Mouse (Mus musculus) forebrain, embryonic 11.5 days (tissue): Measurements from ENCODE around the gene Zfp536. TPM values are rescaled to one million over a fixed set of nuclear protein-coding genes. Genes with fewer than 3 reads are reported as not detected.
"Not testable (repeated sequence)": the region's sequence is repeated elsewhere in the genome, so short reads cannot be mapped to it uniquely, and the experiment has no call there.

ENCODE experiments used
- ATAC-seq: fragments of 200-750 bp; cut with Nextera tagmentation; replicated peaks from 2 replicates; pipeline ENCODE4 v1.8.0; 2017; ENCODE audit warnings: moderate TSS enrichment; ENCODE audit not compliant: low FRiP score
- DNase-seq: peaks from one replicate; pipeline ENCODE4 v3.0.0-alpha.2; 2017; ENCODE audit warnings: low spot score
- H3K27ac ChIP-seq: fragments of 300-500 bp; sonication (generic); 2 replicates; pipeline ENCODE4 v1.5.1; 2014; ENCODE audit warnings: low read depth, low read length
- H3K27me3 ChIP-seq: fragments of 300-500 bp; sonication (generic); 2 replicates; pipeline ENCODE4 v1.6.1; 2014; ENCODE audit warnings: mild to moderate bottlenecking, low read length, mixed read lengths; ENCODE audit not compliant: control insufficient read depth, insufficient read depth
- H3K36me3 ChIP-seq: fragments of 300-500 bp; sonication (generic); 2 replicates; pipeline ENCODE4 v1.6.1; 2014; ENCODE audit warnings: mild to moderate bottlenecking, low read length, moderate library complexity, mixed read lengths; ENCODE audit not compliant: control insufficient read depth, insufficient read depth
- H3K4me1 ChIP-seq: fragments of 300-500 bp; sonication (generic); replicated peaks from 2 replicates; pipeline ENCODE4 v1.6.1; 2014; ENCODE audit warnings: low read length, mixed read lengths; ENCODE audit not compliant: control insufficient read depth, insufficient read depth
- H3K4me2 ChIP-seq: fragments of 300-500 bp; sonication (generic); 2 replicates; pipeline ENCODE4 v1.6.1; 2014; ENCODE audit warnings: low read depth, mild to moderate bottlenecking, low read length, moderate library complexity, mixed read lengths; ENCODE audit not compliant: severe bottlenecking
- H3K4me3 ChIP-seq: fragments of 300-500 bp; sonication (generic); 2 replicates; pipeline ENCODE4 v1.5.1; 2014; ENCODE audit warnings: low read depth, low read length
- H3K9ac ChIP-seq: fragments of 300-500 bp; sonication (generic); 2 replicates; pipeline ENCODE4 v1.6.1; 2014; ENCODE audit warnings: low read length
- H3K9me3 ChIP-seq: fragments of 300-500 bp; sonication (generic); 2 replicates; pipeline ENCODE4 v1.6.1; 2016; ENCODE audit warnings: low read length, mixed read lengths; ENCODE audit not compliant: control insufficient read depth
- WGBS: fragments of 180-500 bp; shearing (Covaris S2); extraction: QIAGEN DNeasy Blood & Tissue Kit; methylation state at CpG from one replicate; pipeline ENCODE4 v1.1.7; 2014; 5-methylcytosine and 5-hydroxymethylcytosine counted together
- polyA plus RNA-seq: library from polyadenylated mRNA; unstranded; fragments of >200 nt; fragmentation: Nextera tagmentation; extraction: Ambion mirVana; gene quantifications from 2 replicates; pipeline ENCODE4 v1.2.1, GENCODE M21; 2014

The Zfp536 gene
- polyA plus RNA-seq, 1 experiment from 2014 or later, result 41.8 TPM

GRCm38 (mm10) chr7:37603525-37603909, 169.9 kb downstream of the Zfp536 start:
- peaks cover 14% of the 10 kb centered on the region; the same call in 1 of the 2 replicates for H3K4me1 ChIP-seq
- H3K4me3 ChIP-seq, H3K9ac ChIP-seq, DNase-seq, H3K9me3 ChIP-seq, H3K36me3 ChIP-seq, H3K27ac ChIP-seq, H3K27me3 ChIP-seq, H3K4me2 ChIP-seq: not testable (repeated sequence)
- peak; percentile 42; the same call in 1 of the 2 replicates for ATAC-seq

GRCm38 (mm10) chr7:37602871-37603524, 170.4 kb downstream of the Zfp536 start:
- 10% methylated on average over 9 of the region's 9 CpGs for WGBS
- ATAC-seq (peak; percentile 46; the same call in 1 of the 2 replicates), DNase-seq (no peak)
- Histone ChIP-seq H3K27me3 (no peaks in the 10 kb centered on the region), H3K9me3 (peaks cover 3% of the 10 kb centered on the region; the same call in 1 of the 2 replicates), H3K4me3 (no peak overlapping the region), H3K36me3 (no peaks in the 10 kb centered on the region; the same call in 1 of the 2 replicates), H3K27ac (no peak overlapping the region), H3K4me1 (peaks cover 14% of the 10 kb centered on the region; the same call in 1 of the 2 replicates), H3K9ac (no peak overlapping the region), H3K4me2 (no peak overlapping the region)

- no peak overlapping the region for H3K9ac ChIP-seq
- H3K27me3 ChIP-seq, result no peaks in the 10 kb centered on the region
- H3K4me3 ChIP-seq, result no peak overlapping the region
- H3K9me3 ChIP-seq, result no peaks in the 10 kb centered on the region
- no peak overlapping the region for H3K27ac ChIP-seq
- ATAC-seq, result no peak
- H3K4me2 ChIP-seq, result no peak overlapping the region
- no peaks in the 10 kb centered on the region; the same call in 1 of the 2 replicates for H3K36me3 ChIP-seq
- peaks cover 14% of the 10 kb centered on the region; the same call in 1 of the 2 replicates for H3K4me1 ChIP-seq
- WGBS, result 34% methylated on average over 4 of the region's 4 CpGs
- DNase-seq, result no peak
These were observed 173.1 kb downstream of the Zfp536 start for GRCm38 (mm10) chr7:37600318-37600717.

- Histone ChIP-seq H3K4me1 (peaks cover 9% of the 10 kb centered on the region), H3K36me3 (no peaks in the 10 kb centered on the region), H3K27ac (no peak overlapping the region), H3K9me3 (no peaks in the 10 kb centered on the region; the same call in 1 of the 2 replicates), H3K27me3 (no peaks in the 10 kb centered on the region), H3K4me2 (no peak overlapping the region), H3K4me3 (no peak overlapping the region), H3K9ac (no peak overlapping the region)
- 78% methylated on average over 12 of the region's 12 CpGs for WGBS
- DNase-seq (no peak), ATAC-seq (peak; percentile 27; the same call in 1 of the 2 replicates)
These were observed 179.0 kb downstream of the Zfp536 start for GRCm38 (mm10) chr7:37594211-37595030.

- 90% methylated on average over 6 of the region's 6 CpGs for WGBS
- H3K36me3 ChIP-seq, result no peaks in the 10 kb centered on the region
- H3K4me1 ChIP-seq, result peaks cover 9% of the 10 kb centered on the region; the same call in 1 of the 2 replicates
- no peak overlapping the region for H3K27ac ChIP-seq
- DNase-seq, result no peak
- H3K4me3 ChIP-seq, result no peak overlapping the region
- no peaks in the 10 kb centered on the region for H3K27me3 ChIP-seq
- H3K9me3 ChIP-seq, result no peaks in the 10 kb centered on the region; the same call in 1 of the 2 replicates
- H3K9ac ChIP-seq, result no peak overlapping the region
- no peak for ATAC-seq
- H3K4me2 ChIP-seq, result no peak overlapping the region
These were observed 179.9 kb downstream of the Zfp536 start for GRCm38 (mm10) chr7:37593566-37593965.

GRCm38 (mm10) chr7:37586694-37587093, 186.7 kb downstream of the Zfp536 start:
- no peaks in the 10 kb centered on the region for H3K36me3 ChIP-seq
- H3K27me3 ChIP-seq, result no peaks in the 10 kb centered on the region
- no peaks in the 10 kb centered on the region for H3K9me3 ChIP-seq
- H3K9ac ChIP-seq, result no peak overlapping the region
- H3K4me2 ChIP-seq, result no peak overlapping the region
- no peak overlapping the region for H3K4me3 ChIP-seq
- ATAC-seq, result no peak
- peaks cover 6% of the 10 kb centered on the region; the same call in 1 of the 2 replicates for H3K4me1 ChIP-seq
- WGBS, result 91% methylated on average over 13 of the region's 13 CpGs
- DNase-seq, result no peak
- no peak overlapping the region for H3K27ac ChIP-seq

GRCm38 (mm10) chr7:37581262-37581661, 192.2 kb downstream of the Zfp536 start:
- Histone ChIP-seq H3K4me3 (no peak overlapping the region), H3K9ac (no peak overlapping the region), H3K36me3 (no peaks in the 10 kb centered on the region), H3K9me3 (no peaks in the 10 kb centered on the region), H3K4me2 (no peak overlapping the region), H3K27ac (no peak overlapping the region), H3K4me1 (no peaks in the 10 kb centered on the region), H3K27me3 (no peaks in the 10 kb centered on the region)
- WGBS, result 85% methylated on average over 3 of the region's 3 CpGs
- ATAC-seq, result no peak
- no peak for DNase-seq

GRCm38 (mm10) chr7:37580554-37580953, 192.9 kb downstream of the Zfp536 start:
- no peak for ATAC-seq
- DNase-seq, result no peak
- Histone ChIP-seq H3K9me3 (no peaks in the 10 kb centered on the region), H3K27ac (no peak overlapping the region), H3K4me2 (no peak overlapping the region), H3K4me3 (no peak overlapping the region), H3K36me3 (no peaks in the 10 kb centered on the region), H3K4me1 (no peaks in the 10 kb centered on the region), H3K9ac (no peak overlapping the region), H3K27me3 (no peaks in the 10 kb centered on the region)
- 73% methylated on average over 5 of the region's 5 CpGs for WGBS
